Mouse (Mus musculus) liver, adult 2 months (tissue): ENCODE results near the gene Exoc3l4.

Source experiments
- CTCF ChIP-seq: fragments of 200-500 bp; IDR thresholded peaks from 2 replicates; pipeline ENCODE4 v1.5.1; 2011; ENCODE audit warnings: low read depth, low read length, control low read depth
- POLR2A ChIP-seq: fragments of 200-500 bp; IDR thresholded peaks from 2 replicates; pipeline ENCODE4 v1.6.1; 2011; ENCODE audit warnings: low read length, control low read depth; ENCODE audit not compliant: insufficient read depth; ENCODE audit errors: extremely low read depth

DNA sequence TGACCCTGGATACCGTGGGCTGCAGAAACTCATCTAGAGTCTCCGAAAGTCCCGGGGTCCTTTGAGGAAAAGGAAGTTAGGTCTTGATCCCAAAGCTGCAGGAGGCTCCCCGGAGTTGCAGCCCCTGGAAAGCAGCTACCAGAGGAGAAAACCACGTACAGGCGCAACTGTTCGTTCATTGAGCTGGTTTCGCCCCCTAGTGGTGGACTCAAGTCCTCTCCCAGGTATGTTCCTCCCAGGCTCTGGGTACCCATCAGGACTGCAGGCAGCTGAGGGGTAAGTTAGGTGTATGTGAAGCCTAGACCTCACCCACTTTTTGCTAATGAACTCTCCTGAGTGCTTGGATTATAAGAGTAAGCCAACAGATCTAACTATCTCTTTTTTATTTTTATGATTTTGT, 52.7 kb downstream of the Exoc3l4 start:
- TF ChIP-seq POLR2A (no peak), CTCF (peak; percentile 88)
